Mouse (Mus musculus) c-Kit-negative CD71-positive TER-119-positive erythroid progenitor cells, embryonic 14.5 days (primary cell): ENCODE measurements around the gene Spg7.
"Not testable (repeated sequence)": the region's sequence is repeated elsewhere in the genome, so short reads cannot be mapped to it uniquely, and the experiment has no call there.

Experiments
- DNase-seq: peaks from one replicate; pipeline ENCODE4 v3.0.0-alpha.2; 2013; ENCODE audit warnings: low read depth, low spot score

Spg7 gene

DNA sequence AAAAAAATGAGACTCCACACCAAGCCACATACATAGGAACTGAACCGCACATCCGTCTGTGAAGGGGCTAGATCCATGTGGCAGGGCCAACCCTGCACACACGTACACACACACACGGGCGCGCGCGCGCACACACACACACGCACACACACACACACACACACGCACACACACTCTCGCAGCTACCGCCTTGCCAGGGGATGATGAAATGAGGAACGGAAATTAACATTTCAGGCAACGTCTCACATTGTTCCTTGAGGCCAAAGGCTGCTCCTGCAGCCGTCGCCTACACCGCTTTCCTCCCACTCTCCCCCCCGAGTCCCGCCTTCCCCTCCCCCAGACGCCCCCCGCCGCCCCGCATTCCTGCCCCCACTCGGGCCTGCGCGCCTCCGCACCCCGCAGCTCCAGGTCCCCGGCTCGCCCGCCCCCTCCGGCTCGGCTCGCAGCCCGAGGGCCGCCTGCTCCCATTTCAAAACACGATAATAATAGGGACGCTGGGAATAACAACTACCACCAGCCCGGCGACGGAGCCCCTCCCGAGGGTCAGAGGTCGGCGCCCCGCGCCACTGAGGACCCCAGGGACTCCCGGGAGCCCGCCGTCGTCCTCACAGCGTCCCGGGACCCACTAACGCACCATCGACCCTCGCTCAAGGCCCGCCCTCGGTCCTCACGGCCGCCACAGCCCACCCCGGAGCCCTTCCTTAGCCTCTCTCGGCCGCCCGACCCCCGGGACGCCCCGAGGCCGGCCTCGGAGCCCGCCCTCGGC is 21.6 kb upstream of the Spg7 start:
- no peak for DNase-seq

DNA sequence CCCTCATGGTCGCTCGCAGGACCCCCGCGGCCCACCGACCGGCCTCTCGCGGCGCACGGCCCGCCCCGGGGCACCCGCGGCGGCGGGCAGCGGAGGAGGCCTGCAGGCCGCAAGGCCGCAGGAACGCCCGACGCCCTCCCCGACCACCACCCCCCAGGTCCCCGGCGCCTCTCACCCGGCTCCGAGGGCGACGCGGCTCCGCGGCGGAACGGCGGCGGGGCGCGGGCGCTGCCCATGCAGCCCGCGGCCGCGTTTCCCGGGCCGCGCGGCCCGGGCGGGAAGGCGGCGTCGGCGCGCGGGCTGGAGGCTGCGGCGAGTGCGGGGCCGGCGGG is 21.0 kb upstream of the Spg7 start:
- DNase-seq, result no peak

DNA sequence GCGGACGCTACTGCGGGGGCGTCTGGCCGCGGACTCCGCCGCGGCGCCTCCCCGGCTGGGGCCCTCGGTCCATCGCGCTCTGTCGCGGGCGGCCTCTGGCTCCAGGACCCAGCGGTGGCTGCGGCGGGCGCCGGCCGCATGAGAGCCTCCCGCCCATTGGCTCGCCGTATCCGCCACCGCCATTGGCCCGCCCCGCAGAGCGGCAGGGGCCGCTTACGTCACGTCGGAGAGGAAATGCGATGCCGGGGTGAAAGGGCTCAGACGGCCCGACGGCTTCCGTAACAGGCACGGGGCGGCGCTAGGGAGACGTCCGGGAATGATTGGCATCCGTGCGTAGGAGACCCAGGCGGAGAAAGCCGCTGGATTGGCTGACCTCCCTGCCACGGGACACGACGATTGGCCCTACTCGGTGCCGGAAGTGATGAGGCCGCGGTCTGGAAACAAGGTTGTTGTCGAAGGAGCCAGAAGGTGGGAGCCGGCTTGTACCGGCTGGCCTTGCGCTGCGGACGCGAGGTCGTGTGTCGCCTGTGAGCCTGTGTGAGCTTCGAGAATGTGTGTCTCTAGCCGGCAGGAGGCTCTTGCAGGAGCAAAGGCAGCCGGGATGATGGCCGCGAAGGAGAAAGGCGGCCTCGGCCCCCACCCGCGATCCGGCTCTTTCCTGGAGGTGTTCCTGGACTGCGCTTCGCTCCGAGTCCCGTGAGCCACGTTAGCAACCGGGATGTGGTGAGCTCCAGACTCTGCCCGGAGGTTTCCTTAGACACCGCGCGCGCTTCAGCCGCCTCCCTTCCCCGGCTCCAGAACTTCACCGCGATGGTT is 20.4 kb upstream of the Spg7 start, which contains the start of gene Ankrd11:
TSS of gene Ankrd11 (minus strand) at position 120 of the 816 bp plus-strand sequence.
- DNase-seq, result peak; percentile 98

DNA sequence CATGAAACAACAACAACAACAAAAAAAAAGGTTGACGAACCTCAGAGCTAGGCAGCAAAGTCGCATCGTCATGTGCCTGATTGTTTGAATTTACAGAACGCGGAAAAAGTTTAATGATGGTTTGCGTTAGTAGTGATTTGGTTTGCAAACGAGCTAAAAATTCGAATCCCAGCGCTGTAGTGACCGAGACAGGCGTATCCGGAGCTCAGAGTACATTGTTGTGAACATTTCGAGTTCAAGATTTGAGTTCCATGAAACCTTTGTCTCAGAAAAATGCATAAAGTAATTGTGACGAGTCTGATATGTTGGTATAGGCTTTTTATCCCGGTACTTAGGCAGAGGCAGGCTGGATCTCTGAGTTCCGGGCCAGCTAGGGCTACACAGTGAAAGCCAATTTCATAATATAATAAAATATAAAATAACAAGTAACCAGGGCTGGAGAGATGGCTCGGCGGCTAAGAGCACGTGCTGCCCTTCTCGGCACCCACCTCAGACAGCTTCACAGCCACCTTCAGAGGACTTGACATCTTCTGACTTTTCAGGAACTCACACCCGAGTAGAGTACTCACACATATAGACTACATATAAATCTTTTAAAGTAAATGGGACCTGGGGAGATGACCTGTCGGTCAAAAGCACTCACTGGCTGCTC is 19.6 kb upstream of the Spg7 start:
- DNase-seq, result no peak

DNA sequence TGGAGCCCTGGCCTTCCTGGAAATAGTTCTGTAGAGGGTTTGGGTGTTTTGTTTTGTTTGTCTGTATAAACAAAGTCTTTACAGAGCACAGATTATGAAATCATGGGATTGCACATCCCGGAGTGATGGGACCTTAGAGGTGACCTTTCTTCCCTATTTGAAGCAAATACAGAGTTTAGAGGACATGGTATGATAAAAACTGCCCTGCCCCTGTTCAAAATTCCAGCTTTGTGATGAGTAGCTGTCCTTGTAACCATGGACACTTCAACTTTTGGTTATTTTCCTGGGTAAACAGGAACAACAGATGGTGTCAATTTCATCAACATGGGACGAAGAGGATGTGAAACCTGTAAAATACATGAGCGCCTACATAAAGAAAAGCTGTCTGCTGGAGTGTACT is 18.8 kb upstream of the Spg7 start:
- no peak for DNase-seq

DNA sequence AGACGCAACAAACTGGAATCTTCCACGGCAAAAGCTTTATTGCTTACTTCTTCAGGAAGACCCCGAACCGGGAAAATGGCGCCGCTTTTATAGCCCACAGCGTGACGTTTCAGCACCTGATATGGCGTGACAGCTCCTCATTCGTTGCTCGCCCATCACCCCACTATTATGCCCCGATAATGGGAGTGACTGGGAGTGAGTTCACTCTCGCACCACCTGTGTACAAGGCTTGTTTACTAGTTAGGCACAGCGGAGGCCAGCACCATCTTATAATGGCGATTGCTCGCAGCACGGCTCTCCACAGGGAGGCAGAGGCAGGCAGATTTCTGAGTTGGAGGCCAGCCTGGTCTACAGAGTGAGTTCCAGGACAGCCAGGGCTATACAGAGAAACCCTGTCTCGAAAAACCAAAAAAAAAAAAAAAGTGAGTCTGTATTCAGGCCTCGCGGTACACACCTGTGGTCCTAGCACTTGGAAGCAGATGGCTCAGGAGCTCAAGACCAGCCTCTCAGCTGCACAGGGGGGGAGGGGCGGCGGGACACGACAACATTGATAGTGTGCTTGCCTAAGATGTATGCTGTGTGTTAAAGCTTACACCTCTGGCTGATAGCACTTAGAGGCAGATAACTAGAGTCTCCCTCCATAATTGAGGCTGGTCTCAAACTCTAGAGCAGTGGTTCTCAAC is 17.9 kb upstream of the Spg7 start:
- not testable (repeated sequence) for DNase-seq

DNA sequence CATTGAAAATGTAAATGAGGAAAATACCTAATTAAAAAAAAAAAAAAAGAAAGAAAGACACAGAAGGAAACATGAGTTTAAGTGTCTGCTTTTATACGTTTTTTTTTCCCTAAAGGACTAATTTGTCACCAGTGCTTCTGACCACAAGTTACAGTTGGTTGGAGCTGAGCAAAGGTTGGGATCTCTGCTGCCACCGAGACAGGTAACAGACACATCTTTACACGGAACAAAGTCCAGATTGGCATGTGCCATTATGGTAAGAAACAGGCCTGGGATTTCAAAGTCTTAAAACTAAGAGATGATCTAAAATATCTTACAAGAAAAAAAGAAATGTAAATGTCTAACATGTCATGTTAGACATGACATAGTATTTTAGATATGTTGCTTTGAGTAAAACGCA is 16.0 kb upstream of the Spg7 start:
- DNase-seq, result no peak

DNA sequence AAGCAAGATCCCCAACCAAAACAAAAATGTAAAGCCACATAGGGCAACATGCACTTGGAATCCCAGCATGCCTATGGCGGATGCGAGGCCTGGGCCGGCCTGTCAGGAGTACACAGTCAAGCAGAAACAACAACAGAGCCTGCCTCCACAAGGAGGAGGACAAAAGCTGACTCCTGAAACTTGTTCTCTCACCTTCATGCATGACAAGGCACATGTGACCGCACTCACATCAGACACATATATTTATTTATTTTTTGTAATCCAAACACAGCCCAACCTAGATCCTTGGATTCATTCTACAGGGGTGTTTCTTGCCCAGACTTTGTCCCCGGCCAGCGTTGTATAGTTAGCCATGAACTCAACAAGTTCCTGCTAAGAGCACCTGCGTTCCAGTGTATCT is 14.9 kb upstream of the Spg7 start:
- DNase-seq, result no peak

DNA sequence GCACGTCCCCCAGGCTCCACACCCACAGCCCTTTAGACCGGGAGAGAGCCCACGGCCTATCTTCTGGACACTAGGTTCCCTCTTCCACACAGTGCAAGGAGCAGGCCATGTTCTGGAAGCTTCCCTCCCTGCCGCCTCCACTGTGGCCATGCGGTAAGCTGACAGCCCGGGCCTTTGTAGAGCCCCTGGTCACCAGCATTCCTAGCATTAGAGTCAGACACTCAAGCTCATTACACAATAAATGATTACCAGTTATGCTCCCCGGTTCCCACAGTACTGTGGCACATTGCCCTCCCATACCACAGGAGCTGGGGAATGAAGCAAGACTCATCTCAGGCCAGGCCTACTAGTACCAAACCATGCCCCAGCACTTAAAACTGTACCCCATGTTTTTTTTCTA is 14.3 kb upstream of the Spg7 start:
- no peak for DNase-seq

DNA sequence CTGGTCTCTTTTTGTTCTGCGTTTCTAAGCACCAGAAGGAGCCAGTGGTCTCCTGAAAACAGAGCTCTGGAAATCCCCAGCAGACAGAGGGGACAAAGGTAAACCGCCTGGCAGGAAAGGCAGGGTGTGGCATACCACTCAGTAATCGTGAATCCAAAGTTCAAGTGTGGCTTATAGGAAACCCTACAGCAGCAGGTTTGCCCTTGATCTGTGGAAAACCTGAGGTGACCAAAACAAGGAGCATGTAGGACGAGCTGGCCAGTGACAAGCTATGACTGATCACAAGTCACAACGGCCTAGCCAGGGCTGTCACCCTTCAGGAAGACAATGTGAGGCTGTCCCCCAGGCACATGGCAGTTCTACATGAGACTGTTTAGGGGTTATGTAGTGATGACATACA is 11.3 kb upstream of the Spg7 start:
- DNase-seq, result no peak

DNA sequence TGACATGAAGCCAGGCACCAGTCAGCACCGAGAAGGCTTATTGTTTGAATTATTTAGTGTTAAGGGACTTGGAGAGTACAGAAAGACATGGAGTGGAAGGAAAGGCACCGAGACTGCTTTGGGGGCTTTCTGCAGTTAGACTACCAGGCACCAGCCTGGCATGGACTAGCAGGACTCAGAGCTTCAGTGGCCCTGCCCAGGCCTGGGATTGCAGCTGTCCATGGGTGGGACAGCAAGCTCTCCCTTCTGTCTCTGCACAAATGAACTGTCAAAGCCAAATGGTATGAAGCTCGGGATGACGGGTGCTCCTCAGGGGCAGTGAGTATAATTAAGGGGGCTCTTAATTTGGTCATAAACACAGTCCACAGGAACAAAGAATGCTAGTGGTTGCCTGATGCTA is 1.3 kb downstream of the Spg7 start:
- no peak for DNase-seq

DNA sequence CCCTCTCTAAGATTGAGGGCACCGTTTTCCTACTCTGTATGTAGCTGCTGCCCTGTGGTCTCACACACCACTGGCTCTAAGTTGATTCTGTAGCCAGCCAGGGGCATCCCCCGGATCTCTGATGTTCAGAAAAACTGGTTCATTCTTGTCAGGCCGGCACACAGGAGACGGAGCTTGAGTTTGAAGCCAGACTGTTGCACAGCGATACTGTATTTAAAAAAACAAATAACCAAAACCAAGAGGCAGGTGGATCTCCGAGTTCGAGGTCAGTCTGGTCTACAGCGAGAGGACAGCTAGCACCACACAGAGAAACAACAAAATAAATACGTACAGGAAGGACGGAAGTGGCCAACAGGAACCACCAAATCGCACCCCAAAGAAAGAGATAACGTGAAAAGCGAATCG is 2.1 kb downstream of the Spg7 start:
- no peak for DNase-seq

DNA sequence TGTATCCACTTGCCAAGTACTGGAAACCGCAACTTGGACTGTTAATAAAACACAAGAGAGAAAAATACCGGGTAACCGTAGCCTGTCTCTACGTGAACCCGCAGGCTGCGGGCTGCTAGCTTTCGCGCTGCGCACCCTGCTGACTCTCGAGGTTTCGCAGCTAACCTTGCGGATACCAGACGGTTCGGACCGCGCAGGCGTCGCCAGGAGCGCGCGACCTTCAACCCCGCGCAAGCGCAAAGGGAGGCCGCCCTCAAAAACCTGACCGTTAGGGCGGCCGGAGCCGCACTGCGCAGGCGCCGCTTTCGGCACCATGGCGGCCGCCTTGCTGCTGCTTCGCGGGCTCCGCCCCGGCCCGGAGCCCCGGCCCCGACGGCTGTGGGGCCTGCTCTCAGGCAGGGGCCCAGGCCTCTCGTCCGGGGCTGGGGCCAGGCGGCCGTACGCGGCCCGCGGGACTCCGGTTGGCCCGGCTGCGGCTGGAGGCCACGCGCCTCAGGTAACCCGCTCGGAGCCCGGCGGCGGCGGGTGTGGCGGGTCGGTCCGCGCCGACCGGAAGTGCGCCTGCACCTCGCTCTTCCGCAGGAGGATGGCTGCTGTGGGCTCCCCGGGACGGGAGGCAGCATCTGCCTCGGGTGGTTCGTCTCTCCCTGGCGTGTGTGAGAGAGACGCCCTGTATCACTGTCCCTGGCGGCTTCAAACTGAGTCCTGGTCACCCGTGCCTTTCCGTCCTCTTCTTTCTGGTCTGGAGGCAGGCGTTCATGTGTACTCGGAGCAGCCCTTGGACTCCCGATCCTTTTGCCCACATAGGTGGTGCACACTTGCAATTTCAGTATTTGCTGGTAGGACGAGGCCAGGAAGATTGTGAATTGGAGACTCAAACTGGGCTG is 2.7 kb downstream of the Spg7 start:
- peak; percentile 95 for DNase-seq

DNA sequence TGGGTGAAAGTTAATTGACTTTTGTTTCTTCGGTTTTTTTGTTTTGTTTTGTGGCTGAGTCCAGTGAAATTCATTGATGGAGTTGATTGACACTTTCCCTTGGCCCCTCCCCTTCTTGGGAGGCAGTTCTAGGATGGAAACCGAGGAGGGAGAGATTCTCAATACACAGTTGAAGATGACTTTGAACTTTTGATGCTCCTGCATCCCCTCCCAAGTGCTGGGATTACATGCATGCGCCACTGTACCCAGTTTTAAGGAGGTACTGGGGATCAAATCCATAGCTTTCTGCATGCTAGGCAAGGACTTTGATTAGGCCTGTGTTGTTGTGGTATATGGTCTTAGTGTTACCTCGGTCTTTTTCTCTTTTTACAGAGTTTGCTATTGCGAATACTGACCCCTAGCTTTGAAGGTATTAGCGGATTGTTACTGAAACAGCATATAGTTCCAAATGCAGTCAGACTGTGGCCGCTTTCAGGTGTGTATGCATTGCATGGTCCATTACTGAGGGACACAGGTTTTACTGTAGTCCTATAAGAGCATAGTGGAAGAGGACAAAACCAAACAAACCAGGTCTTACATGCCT is 3.5 kb downstream of the Spg7 start:
- no peak for DNase-seq

DNA sequence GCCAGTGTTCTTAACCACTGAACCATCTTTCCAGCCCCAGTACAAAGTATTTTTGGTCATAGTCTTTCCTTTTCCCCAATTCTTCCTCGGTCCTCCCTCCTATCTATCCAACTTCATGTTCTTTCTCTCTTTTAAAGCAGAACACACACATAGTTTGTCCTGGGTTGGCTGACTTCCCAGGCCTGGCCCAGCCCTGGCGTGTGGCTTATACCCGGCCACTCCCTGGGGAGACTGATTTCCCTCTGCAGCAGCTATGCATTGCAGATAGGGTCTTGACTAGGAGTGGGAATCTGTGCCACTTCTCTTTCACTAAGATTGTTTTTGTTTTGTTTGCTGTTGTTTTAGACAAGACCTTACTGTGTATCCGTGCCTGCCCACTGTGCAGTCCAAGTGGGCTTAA is 8.4 kb downstream of the Spg7 start:
- no peak for DNase-seq

DNA sequence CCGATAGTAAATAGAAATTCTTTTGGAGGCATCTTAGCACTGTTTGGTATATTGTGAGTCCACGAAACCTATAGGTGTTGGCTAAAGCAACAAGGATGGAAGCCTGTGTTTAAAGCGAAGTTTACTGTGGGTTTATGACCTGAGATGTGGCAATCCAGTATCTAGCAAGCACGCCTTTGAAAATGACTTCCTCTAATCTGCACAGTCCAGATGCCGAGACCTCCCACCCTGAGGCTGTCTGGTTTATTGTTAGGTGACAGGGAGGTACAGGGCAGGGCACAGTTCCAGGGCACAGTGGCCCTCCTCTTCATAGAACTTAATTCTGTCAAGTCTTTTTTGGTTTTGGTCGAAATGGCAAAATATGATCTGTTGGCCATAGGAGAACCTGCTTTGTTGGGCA is 14.5 kb downstream of the Spg7 start:
- no peak for DNase-seq

DNA sequence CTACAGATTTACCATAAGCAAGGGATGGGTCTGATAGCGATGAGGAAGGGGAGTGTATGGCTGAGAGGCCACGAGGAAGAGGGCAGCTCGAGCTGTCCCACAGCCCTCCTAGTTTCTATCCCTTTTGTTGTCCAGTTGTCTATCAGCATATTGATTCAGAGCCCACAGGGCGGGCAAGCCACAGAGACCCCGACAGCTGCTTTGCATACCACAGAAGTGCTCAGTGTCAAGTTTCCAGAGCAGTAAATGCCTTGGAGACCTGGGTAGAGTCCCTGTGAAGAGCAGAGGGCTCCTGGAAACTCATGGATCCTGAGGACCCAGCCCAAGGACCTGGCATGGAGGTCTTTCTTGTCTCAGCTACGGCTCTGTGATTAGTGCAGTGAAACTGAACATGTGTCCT is 20.3 kb downstream of the Spg7 start:
- DNase-seq, result no peak

DNA sequence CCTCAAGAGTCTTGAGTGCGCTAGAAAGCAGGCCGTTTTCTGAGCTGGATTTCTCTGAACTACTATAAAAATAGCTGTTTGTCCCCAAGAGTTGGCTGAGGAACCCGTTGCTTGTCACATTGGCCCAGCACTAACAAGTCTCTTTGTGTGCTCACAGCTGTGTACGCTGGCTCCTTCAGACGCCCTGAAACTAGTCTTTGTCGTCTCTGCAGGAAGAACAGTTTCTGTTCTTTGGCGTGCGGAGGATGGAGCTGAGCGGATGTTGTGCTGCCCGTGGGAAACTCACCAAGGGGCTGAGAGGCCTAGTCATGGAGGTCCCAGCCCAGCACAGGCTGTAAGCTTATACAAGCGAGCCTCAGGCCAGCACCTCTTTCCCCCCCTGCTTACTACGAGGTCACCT is 20.9 kb downstream of the Spg7 start:
- no peak for DNase-seq

DNA sequence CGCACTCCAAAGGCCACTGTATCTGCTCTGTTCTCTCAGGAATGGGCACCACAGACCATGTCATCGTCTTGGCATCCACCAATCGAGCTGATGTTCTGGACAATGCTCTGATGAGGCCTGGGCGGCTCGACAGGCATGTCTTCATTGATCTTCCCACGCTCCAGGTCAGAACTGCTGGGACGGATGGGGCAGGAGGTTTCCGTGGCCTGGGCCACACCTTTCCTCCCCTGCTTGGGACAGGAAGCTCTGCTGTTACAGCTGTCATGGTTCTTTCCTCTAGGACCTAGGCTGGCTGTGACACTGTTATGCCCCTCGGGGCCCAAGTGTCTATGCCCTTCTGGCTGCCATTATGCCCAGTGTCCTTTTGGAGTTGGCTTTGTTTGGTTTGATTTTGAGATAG is 24.5 kb downstream of the Spg7 start:
- DNase-seq, result no peak

DNA sequence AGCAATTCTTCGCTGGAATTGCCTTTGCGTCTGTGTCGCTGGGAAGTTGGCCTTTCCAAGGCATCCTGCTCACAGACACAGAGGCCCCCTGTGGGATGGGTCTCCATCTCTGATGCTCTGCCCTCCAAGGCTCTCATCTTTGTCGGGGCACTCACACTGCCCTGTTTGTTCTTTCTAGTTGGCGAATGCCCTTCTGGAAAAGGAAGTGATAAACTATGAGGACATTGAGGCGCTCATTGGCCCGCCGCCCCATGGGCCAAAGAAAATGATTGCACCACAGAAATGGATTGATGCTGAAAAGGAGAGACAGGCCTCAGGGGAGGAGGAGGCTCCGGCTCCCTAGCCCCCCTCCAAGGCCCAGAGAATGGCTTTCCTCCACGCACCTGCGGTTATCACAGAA is 34.5 kb downstream of the Spg7 start:
- no peak for DNase-seq
